Mouse (Mus musculus): ENCODE measurements at regions not wholly inside any gene's neighbourhood (a gene's known extent, or its start where the extent isn't known, plus 50 kb on each side); places are given as distances from the start of the nearest gene placed in this dataset.

GRCm38 (mm10) chr15:27246302-27246701 lies 220.2 kb upstream of the Ank start:
- DNase-seq (ENCODE audit: low spot score) (no peak), ATAC-seq (ENCODE audit: low FRiP score, low read depth) (no peak)
- Histone ChIP-seq H3K4me1 (ENCODE audit: control insufficient read depth, insufficient read depth, low read length) (no peaks in the 10 kb centered on the region), H3K27me3 (ENCODE audit: control insufficient read depth, insufficient read depth, low read length) (no peaks in the 10 kb centered on the region), H3K27ac (replicated peaks; ENCODE audit: low read depth, low read length) (no peak overlapping the region), H3K9ac (ENCODE audit: low read depth, low read length, severe bottlenecking) (no peak overlapping the region), H3K9me3 (ENCODE audit: control insufficient read depth, low read length) (no peaks in the 10 kb centered on the region), H3K4me3 (replicated peaks; ENCODE audit: low read length) (no peak overlapping the region), H3K36me3 (ENCODE audit: control insufficient read depth, insufficient read depth, low read length) (no peaks in the 10 kb centered on the region), H3K4me2 (replicated peaks; ENCODE audit: low read depth, low read length, severe bottlenecking) (no peak overlapping the region)
- TF ChIP-seq POLR2A (IDR thresholded peaks at IDR 0.05; ENCODE audit: borderline replicate concordance, extremely low read depth, insufficient read depth, insufficient read length): no peak
- 19% methylated on average over 3 of the region's 3 CpGs for WGBS

DNA sequence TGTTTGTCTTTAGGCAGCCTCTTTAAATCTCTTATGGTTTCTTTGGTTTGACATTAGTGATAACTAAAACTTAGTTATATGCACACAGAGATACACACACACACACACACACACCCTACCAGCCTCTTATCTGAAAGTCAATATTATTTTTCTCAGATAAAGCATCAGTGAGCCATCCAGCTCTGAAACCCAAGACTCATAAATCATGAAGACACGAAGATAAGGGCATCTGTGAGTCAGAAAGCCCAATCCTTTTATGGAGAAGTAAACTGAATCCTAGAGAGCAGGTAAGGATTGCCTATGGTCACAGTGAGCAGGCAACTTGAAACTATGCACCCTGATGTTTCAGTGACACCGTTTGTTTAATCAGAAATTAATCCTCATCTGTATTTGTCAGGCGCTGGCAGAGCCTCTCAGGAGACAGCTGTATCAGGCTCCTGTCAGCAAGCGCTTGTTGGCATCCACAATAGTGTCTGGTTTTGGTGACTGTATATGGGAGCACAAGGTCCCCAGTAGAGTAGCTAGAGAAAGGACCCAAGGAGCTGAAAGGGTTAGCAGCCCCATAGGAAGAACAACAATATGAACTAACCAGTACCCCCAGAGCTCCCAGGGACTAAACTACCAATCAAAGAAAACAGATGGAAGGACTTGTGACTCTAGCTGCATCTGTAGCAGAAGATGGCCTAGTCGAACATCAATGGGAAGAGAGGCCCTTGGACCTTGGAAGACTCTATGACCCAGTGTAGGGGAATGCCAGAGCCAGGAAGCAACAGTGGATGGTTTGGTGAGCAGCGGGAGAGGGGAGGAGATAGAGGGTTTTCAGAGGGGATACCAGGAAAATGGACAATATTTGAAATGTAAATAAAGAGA lies 207.3 kb upstream of the Ank start:
- ATAC-seq (ENCODE audit: low FRiP score, low read depth) (no peak), DNase-seq (ENCODE audit: low spot score) (no peak)
- Histone ChIP-seq H3K9ac (ENCODE audit: low read depth, low read length, severe bottlenecking) (no peak overlapping the region), H3K27ac (replicated peaks; ENCODE audit: low read depth, low read length) (no peak overlapping the region), H3K9me3 (ENCODE audit: control insufficient read depth, low read length) (no peaks in the 10 kb centered on the region), H3K4me3 (replicated peaks; ENCODE audit: low read length) (no peak overlapping the region), H3K27me3 (ENCODE audit: control insufficient read depth, insufficient read depth, low read length) (no peaks in the 10 kb centered on the region), H3K4me1 (ENCODE audit: control insufficient read depth, insufficient read depth, low read length) (no peaks in the 10 kb centered on the region), H3K36me3 (ENCODE audit: control insufficient read depth, insufficient read depth, low read length) (no peaks in the 10 kb centered on the region), H3K4me2 (replicated peaks; ENCODE audit: low read depth, low read length, severe bottlenecking) (no peak overlapping the region)
- no peak for TF ChIP-seq POLR2A (IDR thresholded peaks at IDR 0.05; ENCODE audit: borderline replicate concordance, extremely low read depth, insufficient read depth, insufficient read length)
- WGBS: 76% methylated on average over 6 of the region's 6 CpGs

GRCm38 (mm10) chr15:27259854-27260191 lies 206.7 kb upstream of the Ank start:
- no peaks in the 10 kb centered on the region for H3K36me3 ChIP-seq (ENCODE audit: control insufficient read depth, insufficient read depth, low read length)
- no peak for ATAC-seq (ENCODE audit: low FRiP score, low read depth)

DNA sequence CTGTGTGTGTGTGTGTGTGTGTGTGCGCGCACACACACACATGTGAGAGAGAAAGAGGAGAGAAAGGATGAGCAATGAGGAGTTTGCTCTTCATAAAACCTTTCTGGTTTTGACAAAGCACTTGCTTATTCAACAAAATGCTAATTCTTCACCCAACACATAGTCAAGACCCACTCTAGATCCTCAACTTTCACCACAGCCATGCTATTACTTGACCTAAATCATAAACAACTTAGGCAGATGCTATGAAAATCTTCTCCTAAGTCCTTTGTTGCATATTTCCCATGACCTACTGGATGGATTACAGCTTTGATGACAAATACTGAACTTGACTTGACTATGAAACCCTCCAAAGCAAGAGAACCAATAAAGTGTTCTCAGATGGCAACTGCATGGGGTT lies 196.3 kb upstream of the Ank start:
- ATAC-seq (ENCODE audit: low FRiP score, low read depth): no peak
- no peaks in the 10 kb centered on the region for H3K36me3 ChIP-seq (ENCODE audit: control insufficient read depth, insufficient read depth, low read length)
- WGBS: 94% methylated on average over 2 of the region's 2 CpGs
- H3K27me3 ChIP-seq (ENCODE audit: control insufficient read depth, insufficient read depth, low read length): no peaks in the 10 kb centered on the region
- no peaks in the 10 kb centered on the region for H3K4me1 ChIP-seq (ENCODE audit: control insufficient read depth, insufficient read depth, low read length)
- no peak overlapping the region for H3K4me3 ChIP-seq (replicated peaks; ENCODE audit: low read length)
- DNase-seq (ENCODE audit: low spot score): no peak
- no peak overlapping the region for H3K4me2 ChIP-seq (replicated peaks; ENCODE audit: low read depth, low read length, severe bottlenecking)
- no peak overlapping the region for H3K9ac ChIP-seq (ENCODE audit: low read depth, low read length, severe bottlenecking)
- H3K9me3 ChIP-seq (ENCODE audit: control insufficient read depth, low read length): no peaks in the 10 kb centered on the region
- TF ChIP-seq POLR2A (IDR thresholded peaks at IDR 0.05; ENCODE audit: borderline replicate concordance, extremely low read depth, insufficient read depth, insufficient read length): no peak
- no peak overlapping the region for H3K27ac ChIP-seq (replicated peaks; ENCODE audit: low read depth, low read length)

More at GRCm38 (mm10) chr15:27259854-27260191, 206.7 kb upstream of the Ank start:
- no peak overlapping the region for H3K4me3 ChIP-seq (replicated peaks; ENCODE audit: low read length)
- H3K4me1 ChIP-seq (ENCODE audit: control insufficient read depth, insufficient read depth, low read length): no peaks in the 10 kb centered on the region
- no peak for DNase-seq (ENCODE audit: low spot score)
- H3K9me3 ChIP-seq (ENCODE audit: control insufficient read depth, low read length): no peaks in the 10 kb centered on the region
- no peak overlapping the region for H3K27ac ChIP-seq (replicated peaks; ENCODE audit: low read depth, low read length)
- WGBS: 66% methylated on average over 2 of the region's 2 CpGs
- H3K4me2 ChIP-seq (replicated peaks; ENCODE audit: low read depth, low read length, severe bottlenecking): no peak overlapping the region
- TF ChIP-seq POLR2A (IDR thresholded peaks at IDR 0.05; ENCODE audit: borderline replicate concordance, extremely low read depth, insufficient read depth, insufficient read length): no peak
- no peaks in the 10 kb centered on the region for H3K27me3 ChIP-seq (ENCODE audit: control insufficient read depth, insufficient read depth, low read length)
- H3K9ac ChIP-seq (ENCODE audit: low read depth, low read length, severe bottlenecking): no peak overlapping the region

- H3K4me2 ChIP-seq (replicated peaks; ENCODE audit: low read depth, low read length, severe bottlenecking): no peak overlapping the region
- no peak for TF ChIP-seq POLR2A (IDR thresholded peaks at IDR 0.05; ENCODE audit: borderline replicate concordance, extremely low read depth, insufficient read depth, insufficient read length)
- no peaks in the 10 kb centered on the region for H3K4me1 ChIP-seq (ENCODE audit: control insufficient read depth, insufficient read depth, low read length)
- H3K27me3 ChIP-seq (ENCODE audit: control insufficient read depth, insufficient read depth, low read length): no peaks in the 10 kb centered on the region
- no peaks in the 10 kb centered on the region; the same call in 1 of the 2 replicates for H3K9me3 ChIP-seq (ENCODE audit: control insufficient read depth, low read length)
- DNase-seq (ENCODE audit: low spot score): no peak
- no peak overlapping the region for H3K27ac ChIP-seq (replicated peaks; ENCODE audit: low read depth, low read length)
- H3K4me3 ChIP-seq (replicated peaks; ENCODE audit: low read length): no peak overlapping the region
- no peaks in the 10 kb centered on the region for H3K36me3 ChIP-seq (ENCODE audit: control insufficient read depth, insufficient read depth, low read length)
- no peak for ATAC-seq (ENCODE audit: low FRiP score, low read depth)
- 90% methylated on average over 1 of the region's 1 CpGs for WGBS
- no peak overlapping the region for H3K9ac ChIP-seq (ENCODE audit: low read depth, low read length, severe bottlenecking)
Measured at GRCm38 (mm10) chr15:27282279-27282678, 184.2 kb upstream of the Ank start.

Measured in limb, embryonic 14.5 days (tissue).